Mouse (Mus musculus) stomach, embryonic 14.5 days (tissue): ENCODE data around the gene Oxct2a. TPM values are rescaled to one million over a fixed set of nuclear protein-coding genes. Genes with fewer than 3 reads are reported as not detected.

Experiments
- ATAC-seq: fragments of 200-750 bp; cut with Nextera tagmentation; 2 replicates; pipeline ENCODE4 v1.8.0; 2017; ENCODE audit warnings: low read depth, moderate TSS enrichment; ENCODE audit not compliant: insufficient number of reproducible peaks, insufficient read depth, low FRiP score
- H3K27ac ChIP-seq: fragments of 300-500 bp; sonication (generic); 2 replicates; pipeline ENCODE4 v1.5.1; 2014; ENCODE audit warnings: mild to moderate bottlenecking, low read length, moderate library complexity, mixed read lengths
- H3K27me3 ChIP-seq: fragments of 300-500 bp; sonication (generic); 2 replicates; pipeline ENCODE4 v1.6.1; 2014; ENCODE audit warnings: low read length, control low read depth, mixed read lengths; ENCODE audit not compliant: control insufficient read depth, insufficient read depth
- H3K36me3 ChIP-seq: fragments of 300-500 bp; sonication (generic); 2 replicates; pipeline ENCODE4 v1.6.1; 2014; ENCODE audit warnings: mild to moderate bottlenecking, control low read depth, low read length, moderate library complexity, mixed read lengths; ENCODE audit not compliant: control insufficient read depth, insufficient read depth
- H3K4me1 ChIP-seq: fragments of 300-500 bp; sonication (generic); 2 replicates; pipeline ENCODE4 v1.6.1; 2014; ENCODE audit warnings: low read length, control low read depth, mixed read lengths; ENCODE audit not compliant: control insufficient read depth, insufficient read depth
- H3K4me2 ChIP-seq: fragments of 300-500 bp; sonication (generic); replicated peaks from 2 replicates; pipeline ENCODE4 v1.6.1; 2014; ENCODE audit warnings: low read depth, low read length, control low read depth
- H3K4me3 ChIP-seq: fragments of 300-500 bp; sonication (generic); 2 replicates; pipeline ENCODE4 v1.5.1; 2014; ENCODE audit warnings: low read depth, low read length, control low read depth
- H3K9ac ChIP-seq: fragments of 300-500 bp; sonication (generic); replicated peaks from 2 replicates; pipeline ENCODE4 v1.6.1; 2014; ENCODE audit warnings: low read depth, mild to moderate bottlenecking, control low read depth, low read length, moderate library complexity, mixed read lengths
- H3K9me3 ChIP-seq: fragments of 300-500 bp; sonication (generic); 2 replicates; pipeline ENCODE4 v1.6.1; 2016; ENCODE audit warnings: low read depth, low read length, control low read depth; ENCODE audit not compliant: control insufficient read depth
- WGBS: fragments of 180-500 bp; shearing (Covaris S2); extraction: QIAGEN DNeasy Blood & Tissue Kit; methylation state at CpG from one replicate; pipeline ENCODE4 v1.1.7; 2014; 5-methylcytosine and 5-hydroxymethylcytosine counted together
- polyA plus RNA-seq: library from polyadenylated mRNA; unstranded; fragments of >200 nt; fragmentation: Nextera tagmentation; extraction: Ambion mirVana; gene quantifications from 2 replicates; pipeline ENCODE4 v1.2.1, GENCODE M21; 2014

Gene Oxct2a
- polyA plus RNA-seq, 1 experiment from 2014 or later: not detected

DNA sequence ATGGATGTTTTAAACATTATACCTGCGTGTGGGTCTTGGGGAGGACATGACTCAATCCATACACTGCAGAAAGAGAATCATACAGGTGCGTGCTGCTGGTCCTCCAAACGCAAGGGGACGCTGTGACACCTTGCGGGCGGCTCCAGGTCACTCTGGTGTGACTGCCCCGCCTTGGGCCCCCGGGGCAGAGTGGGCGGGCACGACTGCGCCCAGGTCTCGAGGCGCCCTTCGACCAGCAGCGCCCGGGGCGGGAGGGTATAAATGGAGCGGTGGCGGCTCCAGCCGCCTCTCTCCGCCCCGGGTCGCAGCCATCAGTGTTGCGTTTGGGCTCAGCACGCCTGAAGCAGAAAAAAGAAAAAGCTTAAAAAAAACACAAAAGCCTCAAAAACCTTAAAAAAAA is 40.9 kb downstream of the Oxct2a start:
- Histone ChIP-seq H3K36me3 (peaks cover 8% of the 10 kb centered on the region), H3K27me3 (no peaks in the 10 kb centered on the region), H3K4me2 (no peak overlapping the region; the same call in 1 of the 2 replicates), H3K9ac (0 out of 2 replicates have a peak overlapping the region, but pooled peaks have one; percentile 30), H3K27ac (peak overlapping the region; percentile 17; the same call in 1 of the 2 replicates), H3K4me1 (peaks cover 21% of the 10 kb centered on the region; the same call in 1 of the 2 replicates), H3K4me3 (peak overlapping the region; percentile 49), H3K9me3 (no peaks in the 10 kb centered on the region)
- under 1% methylated on average over 25 of the region's 25 CpGs for WGBS
- peak; percentile 94 for ATAC-seq

DNA sequence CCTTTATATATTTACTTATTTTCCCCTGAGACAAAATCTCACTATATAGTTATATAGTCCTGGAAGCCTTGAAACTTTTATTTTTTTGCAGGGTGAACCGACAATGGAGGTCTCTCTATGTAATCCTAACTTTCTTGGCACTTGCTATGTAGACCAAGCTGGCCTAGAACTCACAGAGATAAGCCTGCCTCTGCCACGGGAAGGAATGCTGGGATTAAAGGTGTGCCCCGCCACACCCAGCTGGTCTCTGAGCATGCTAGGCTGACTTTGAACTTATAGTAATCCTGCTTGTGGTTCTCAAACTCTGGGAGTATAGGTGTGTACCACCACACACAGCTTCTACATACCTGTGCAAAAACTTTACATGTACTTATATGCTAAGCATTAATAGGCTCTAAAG is 43.3 kb downstream of the Oxct2a start:
- no peaks in the 10 kb centered on the region for H3K27me3 ChIP-seq
- H3K4me2 ChIP-seq: no peak overlapping the region
- no peak for ATAC-seq
- 73% methylated on average over 3 of the region's 3 CpGs for WGBS
- no peak overlapping the region for H3K9ac ChIP-seq
- no peaks in the 10 kb centered on the region for H3K9me3 ChIP-seq
- H3K36me3 ChIP-seq: no peaks in the 10 kb centered on the region
- no peak overlapping the region for H3K27ac ChIP-seq
- H3K4me3 ChIP-seq: no peak overlapping the region
- H3K4me1 ChIP-seq: peaks cover 13% of the 10 kb centered on the region; the same call in 1 of the 2 replicates

Other genes with a start within 250 kb of the Oxct2a start
- 0.80 and 1.1 TPM in 2 replicates for gene Bmp8b, start 218.5 kb downstream of the Oxct2a start, polyA plus RNA-seq
- not detected in 2 replicates for gene Oxct2b, start 207.4 kb downstream of the Oxct2a start, polyA plus RNA-seq
- 104 and 109 TPM in 2 replicates for gene Ppie, start 183.7 kb downstream of the Oxct2a start, polyA plus RNA-seq
- 5.5 and 6.1 TPM in 2 replicates for gene Hpcal4, start 140.4 kb downstream of the Oxct2a start, polyA plus RNA-seq
- not detected in 2 replicates for gene Nt5c1a, start 122.1 kb downstream of the Oxct2a start, polyA plus RNA-seq
- gene Heyl, start 90.1 kb downstream of the Oxct2a start, polyA plus RNA-seq: 20.6 and 21.2 TPM in 2 replicates
- gene Pabpc4, start 61.3 kb downstream of the Oxct2a start, polyA plus RNA-seq: 56.2 and 57.2 TPM in 2 replicates
- 0.55 TPM in 1 of 2 replicates, not detected in the other for gene Bmp8a, start 19.6 kb upstream of the Oxct2a start, polyA plus RNA-seq